Mouse (Mus musculus): ENCODE measurements around the gene Bckdhb.
"Not testable (repeated sequence)": the region's sequence is repeated elsewhere in the genome, so short reads cannot be mapped to it uniquely, and the experiment has no call there.

Gene Bckdhb

GRCm38 (mm10) chr9:84046334-84046733 lies 121.4 kb downstream of the Bckdhb start:
- no peak for DNase-seq (ENCODE audit: low spot score)

GRCm38 (mm10) chr9:84046961-84047360 lies 122.0 kb downstream of the Bckdhb start:
- no peak for DNase-seq (ENCODE audit: low spot score)

- no peak for DNase-seq (ENCODE audit: low spot score)
Observed at GRCm38 (mm10) chr9:84047436-84047835, 122.5 kb downstream of the Bckdhb start.

DNA sequence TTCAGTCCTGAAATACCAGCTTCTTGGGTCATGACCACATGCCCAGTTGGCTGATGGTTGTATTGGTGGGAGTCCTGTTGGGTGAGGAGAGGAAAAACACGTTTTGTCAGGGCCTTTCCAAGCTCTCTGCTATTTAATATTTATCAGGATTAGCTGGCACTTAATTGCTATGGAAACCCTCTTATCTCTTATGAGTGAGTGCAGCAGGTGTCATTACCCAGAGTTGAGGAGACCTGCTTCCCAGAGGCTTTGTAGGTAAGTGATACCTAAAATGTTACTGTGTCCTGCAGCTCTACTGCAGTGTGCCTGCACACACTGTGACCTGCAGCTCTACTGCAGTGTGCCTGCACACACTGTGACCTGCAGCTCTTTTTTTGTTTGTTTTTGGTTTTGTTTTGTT lies 124.2 kb downstream of the Bckdhb start:
- DNase-seq (ENCODE audit: low spot score) = no peak

GRCm38 (mm10) chr9:84050867-84051635 lies 126.1 kb downstream of the Bckdhb start:
- DNase-seq (ENCODE audit: low spot score) = no peak

GRCm38 (mm10) chr9:84055125-84055807 lies 130.3 kb downstream of the Bckdhb start:
- no peak for DNase-seq (ENCODE audit: low spot score)

GRCm38 (mm10) chr9:84060781-84061180 lies 135.8 kb downstream of the Bckdhb start:
- not testable (repeated sequence) for DNase-seq (ENCODE audit: low spot score)

GRCm38 (mm10) chr9:84063617-84064016 lies 138.7 kb downstream of the Bckdhb start:
- no peak for DNase-seq (ENCODE audit: low spot score)

DNA sequence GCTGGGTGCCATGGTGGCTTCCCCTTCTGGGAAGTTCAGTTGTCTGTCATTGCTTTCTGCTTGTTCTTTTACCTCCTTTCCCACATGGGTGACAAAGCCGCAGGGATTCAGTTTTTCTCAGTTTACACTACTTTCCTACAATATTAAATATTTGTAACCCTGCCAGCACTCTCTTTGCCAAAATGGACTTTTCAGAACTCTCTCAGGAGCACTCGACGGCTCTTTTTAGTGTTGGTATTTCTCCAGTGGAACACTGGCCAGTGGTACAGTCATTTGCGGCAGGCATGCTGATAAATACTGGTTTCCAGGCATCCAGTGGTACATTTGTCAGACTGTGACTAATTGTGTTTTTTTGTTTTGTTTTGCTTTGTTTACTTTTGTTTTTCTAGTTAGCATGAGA lies 139.2 kb downstream of the Bckdhb start:
- no peak for DNase-seq (ENCODE audit: low spot score)

DNA sequence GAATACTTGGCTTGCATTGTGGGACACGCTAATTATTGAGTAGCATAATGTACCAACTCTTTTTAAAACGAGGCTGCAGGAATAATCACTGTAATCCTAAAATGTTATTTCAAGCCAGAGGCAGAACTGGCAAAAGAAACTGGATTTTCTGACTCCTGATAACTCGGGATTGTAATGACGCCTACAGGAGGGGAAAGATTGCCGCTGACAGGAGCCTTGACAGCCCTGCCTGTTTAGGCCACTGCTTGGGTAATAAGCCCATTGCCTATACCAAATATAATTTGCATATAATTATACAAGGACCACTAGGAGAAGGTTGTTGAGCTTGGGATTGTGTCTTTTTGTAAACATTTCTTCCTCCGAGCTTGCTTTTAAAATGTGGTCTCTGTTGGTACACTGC lies 145.3 kb downstream of the Bckdhb start:
- DNase-seq (ENCODE audit: low spot score) = no peak

- DNase-seq (ENCODE audit: low spot score) = no peak
Observed at GRCm38 (mm10) chr9:84070740-84071139, 145.8 kb downstream of the Bckdhb start.

DNA sequence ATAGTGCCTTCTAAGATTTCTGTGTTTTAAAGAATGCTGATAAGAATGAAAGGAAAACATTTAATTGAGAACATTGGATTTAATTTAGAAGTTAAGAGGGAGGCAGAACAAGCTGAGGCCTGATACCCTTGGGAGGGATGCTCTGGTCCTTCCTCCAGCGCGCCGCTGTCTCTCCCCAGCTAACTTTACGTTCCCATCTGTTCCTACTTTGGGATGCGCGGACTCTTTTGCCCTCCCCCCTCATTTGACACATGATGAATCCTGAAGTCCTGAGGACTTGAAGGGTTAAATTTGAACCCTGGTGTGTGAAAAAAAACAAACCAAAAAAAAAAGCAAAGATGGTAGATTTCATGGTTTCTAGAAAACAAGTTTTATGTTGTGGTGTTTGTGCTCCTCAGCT lies 147.6 kb downstream of the Bckdhb start:
- no peak for DNase-seq (ENCODE audit: low spot score)

- no peak for DNase-seq (ENCODE audit: low spot score)
Observed at GRCm38 (mm10) chr9:84073237-84073636, 148.3 kb downstream of the Bckdhb start.

GRCm38 (mm10) chr9:84083551-84083950 lies 158.6 kb downstream of the Bckdhb start:
- DNase-seq (ENCODE audit: low spot score) = no peak

DNA sequence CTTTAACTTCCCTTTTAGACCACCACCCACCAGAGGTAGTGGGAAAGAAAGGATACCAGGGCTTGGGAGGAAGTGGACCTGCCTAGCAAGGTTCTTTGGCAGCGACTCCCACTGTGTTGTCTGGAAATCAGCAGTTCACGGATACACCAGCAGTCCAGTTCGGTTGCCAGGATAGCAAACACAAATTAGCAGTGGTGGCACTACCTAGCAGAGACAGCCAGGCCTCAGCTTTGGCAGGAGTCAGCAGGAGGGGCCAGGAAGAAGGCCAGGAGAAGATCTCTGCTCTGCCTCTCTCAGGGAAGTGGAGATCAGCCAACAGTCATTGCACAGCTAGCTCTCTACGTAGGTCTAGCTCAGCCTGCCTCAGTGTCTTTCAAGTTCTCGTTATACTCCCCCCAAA lies 159.7 kb downstream of the Bckdhb start:
- DNase-seq (ENCODE audit: low spot score) = no peak

DNA sequence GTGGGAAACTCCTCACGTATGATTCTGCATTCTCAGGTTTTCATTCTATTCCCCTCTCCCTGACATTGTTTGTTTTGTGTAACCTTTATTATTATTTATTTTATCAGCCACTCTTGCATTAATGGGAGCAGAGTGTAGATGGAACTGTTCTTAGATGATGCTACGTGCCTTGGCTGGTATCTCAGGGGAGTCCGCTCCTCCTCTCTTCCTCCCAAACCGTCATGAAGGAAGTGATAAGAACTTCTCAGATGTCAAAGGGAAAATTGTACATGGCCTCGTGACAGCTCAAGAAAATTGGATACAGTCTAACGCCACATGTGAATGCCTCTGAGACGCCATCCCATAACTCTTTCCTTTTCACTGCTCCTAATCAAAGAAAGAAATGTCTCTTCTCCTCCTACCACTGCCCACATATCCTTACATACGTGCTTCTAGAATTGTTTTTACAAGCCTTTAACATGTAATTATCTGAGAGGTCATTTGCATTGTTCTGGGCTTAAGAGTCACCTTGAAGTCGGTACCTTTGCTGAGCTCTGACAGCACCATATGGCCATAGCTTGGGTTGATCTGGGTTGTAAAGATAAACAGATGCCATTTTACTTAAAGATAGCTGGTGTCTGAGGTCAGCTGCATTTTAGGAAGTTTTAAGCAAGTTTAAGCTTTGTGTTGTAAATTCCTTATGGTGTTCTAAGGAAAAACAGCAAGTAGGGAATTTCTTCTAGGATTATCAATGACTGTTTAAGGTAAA lies 165.5 kb downstream of the Bckdhb start:
- DNase-seq (ENCODE audit: low spot score) = no peak

DNA sequence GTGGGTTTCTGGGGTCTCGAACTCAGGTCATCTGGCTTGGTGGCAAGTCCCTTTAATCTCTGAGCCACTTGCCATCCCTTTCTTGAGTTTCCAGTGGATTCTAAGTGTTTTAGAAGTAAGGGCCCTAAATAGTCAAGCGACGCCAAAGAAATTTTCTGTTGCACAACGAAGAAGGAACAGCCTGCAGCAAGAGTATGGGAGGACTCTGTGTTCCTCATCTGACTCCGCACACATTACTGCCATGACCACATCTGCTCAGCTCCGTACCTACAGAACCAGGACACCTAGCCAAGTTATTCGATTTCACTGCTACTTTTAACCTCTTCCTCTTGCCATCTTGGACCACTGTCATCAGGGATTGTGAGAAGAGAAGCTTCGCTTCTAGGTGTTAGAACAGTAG lies 168.0 kb downstream of the Bckdhb start:
- DNase-seq (ENCODE audit: low spot score) = no peak

GRCm38 (mm10) chr9:84094111-84094510 lies 169.2 kb downstream of the Bckdhb start:
- DNase-seq (ENCODE audit: low spot score) = no peak

- no peak for DNase-seq (ENCODE audit: low spot score)
Observed at GRCm38 (mm10) chr9:84096484-84097015, 171.6 kb downstream of the Bckdhb start.

DNA sequence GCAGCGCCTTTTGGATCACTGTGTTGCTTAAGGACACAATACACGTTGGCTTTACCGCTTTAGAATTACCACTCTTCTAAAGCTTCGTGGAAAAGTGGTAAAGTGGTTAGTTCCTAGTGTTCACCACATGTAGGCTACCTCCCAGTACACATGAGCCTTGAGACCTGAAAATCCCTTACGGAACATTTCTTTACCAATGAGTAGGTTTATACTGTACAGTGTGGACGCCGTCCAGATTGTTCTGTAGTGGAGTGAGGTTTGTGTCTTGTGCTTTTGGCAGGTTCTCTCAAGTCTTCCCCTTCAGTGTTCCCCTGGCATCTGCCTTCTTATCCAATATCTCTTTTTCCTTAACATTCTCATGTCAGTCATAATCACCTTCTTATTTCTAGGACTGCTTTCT lies 178.4 kb downstream of the Bckdhb start:
- no peak for DNase-seq (ENCODE audit: low spot score)

DNA sequence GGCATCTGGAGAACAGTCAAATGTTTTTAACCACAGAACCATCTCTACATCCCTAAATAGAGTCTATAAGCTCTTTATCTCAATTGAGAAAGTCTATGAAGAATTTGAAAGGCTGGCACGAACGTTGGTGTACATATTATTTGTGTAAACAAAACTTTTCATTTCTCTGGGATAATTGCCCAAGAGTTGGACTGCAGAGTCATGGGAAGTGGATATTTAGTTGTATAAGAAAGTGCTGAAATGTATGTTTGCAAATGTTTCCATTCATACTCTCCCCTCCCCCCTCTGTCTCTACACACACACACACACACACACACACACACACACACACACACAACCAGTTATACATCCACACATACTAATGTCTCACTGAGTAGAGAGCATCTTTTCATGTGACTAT lies 181.5 kb downstream of the Bckdhb start:
- DNase-seq (ENCODE audit: low spot score) = no peak

GRCm38 (mm10) chr9:84107045-84107813 lies 182.3 kb downstream of the Bckdhb start:
- no peak for DNase-seq (ENCODE audit: low spot score)
